Mouse (Mus musculus): ENCODE results near the gene Gm7271.

The Gm7271 gene

DNA sequence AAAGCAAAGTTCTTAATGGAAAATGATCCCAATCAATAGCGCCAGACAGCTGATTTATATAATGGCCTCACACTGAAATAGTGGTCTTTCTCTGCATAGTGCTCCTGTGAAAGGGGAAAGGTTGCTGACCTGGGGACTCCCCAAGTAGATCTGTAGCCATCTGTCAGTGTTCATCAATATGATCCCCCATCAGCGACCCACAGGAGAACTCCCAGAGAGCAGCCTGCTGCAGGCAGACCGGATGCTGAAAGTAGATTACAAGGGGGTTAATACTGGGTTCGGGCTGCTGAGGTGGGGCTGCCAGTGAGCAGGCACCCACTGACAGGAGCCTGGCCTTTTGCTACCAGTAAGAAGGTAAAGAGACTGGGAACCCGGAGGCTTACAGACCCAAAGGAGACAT is at the start of gene Gm7271:
Gm7271 (plus strand) TSS at position 230 of the 400 bp plus-strand sequence.
- DNase-seq (ENCODE audit: inconsistent age in 2 of 2, low spot score in 1 of 2) = no peak

- DNase-seq (ENCODE audit: inconsistent age in 2 of 2, low spot score in 1 of 2) = no peak
Measured at GRCm38 (mm10) chr5:76437100-76437499, 46.7 kb upstream of the Gm7271 start.

- no peak for DNase-seq (ENCODE audit: inconsistent age in 2 of 2, low spot score in 1 of 2)
Measured at GRCm38 (mm10) chr5:76437696-76438095, 46.1 kb upstream of the Gm7271 start.

- peak in 1 of 2 experiments; percentile 44 for DNase-seq (ENCODE audit: inconsistent age in 2 of 2, low spot score in 1 of 2)
Measured at GRCm38 (mm10) chr5:76441431-76441830, 42.4 kb upstream of the Gm7271 start.

- no peak for DNase-seq (ENCODE audit: inconsistent age in 2 of 2, low spot score in 1 of 2)
Measured at GRCm38 (mm10) chr5:76474931-76475330, 8.9 kb upstream of the Gm7271 start.

DNA sequence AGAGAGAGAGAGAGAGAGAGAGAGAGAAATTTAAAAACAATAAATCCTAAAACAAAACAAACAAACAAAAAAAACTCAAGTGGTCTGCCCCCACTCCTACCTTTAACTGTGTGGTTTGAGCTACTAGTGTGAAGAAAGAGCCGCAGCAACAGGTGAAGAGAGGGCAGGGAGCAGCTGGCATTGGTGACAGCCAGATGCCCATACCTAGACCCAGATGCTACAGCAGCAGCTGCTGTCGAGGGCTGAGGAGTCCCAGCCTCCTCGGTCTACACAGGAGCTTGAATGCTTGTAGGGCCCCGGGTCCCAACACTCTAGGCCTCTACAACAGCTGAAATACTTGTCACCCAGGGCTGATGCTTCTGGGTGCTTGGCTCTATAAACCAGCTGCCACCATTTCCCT is 7.0 kb upstream of the Gm7271 start:
- no peak for DNase-seq (ENCODE audit: inconsistent age in 2 of 2, low spot score in 1 of 2)

DNA sequence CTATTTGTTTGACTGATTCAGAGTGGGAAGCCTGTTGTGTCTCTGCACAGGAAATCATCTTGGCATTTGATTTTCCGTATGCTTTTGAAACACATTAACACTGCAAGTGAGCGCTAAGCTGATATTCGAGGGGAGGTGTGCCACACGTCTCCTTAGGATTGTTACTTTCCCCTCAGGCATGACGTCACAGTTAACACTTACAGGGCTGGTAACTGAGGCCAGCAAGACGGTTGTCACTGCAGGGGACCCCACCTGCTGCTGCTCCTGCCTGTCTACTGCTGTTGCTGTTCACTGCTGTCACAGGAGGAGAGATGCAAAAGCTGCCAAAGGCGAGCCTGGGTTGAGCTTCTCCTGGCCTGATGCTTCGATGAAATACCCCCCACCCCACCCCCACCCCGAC is 6.1 kb upstream of the Gm7271 start:
- no peak for DNase-seq (ENCODE audit: inconsistent age in 2 of 2, low spot score in 1 of 2)

- no peak for DNase-seq (ENCODE audit: inconsistent age in 2 of 2, low spot score in 1 of 2)
Measured at GRCm38 (mm10) chr5:76495126-76495525, 11.3 kb downstream of the Gm7271 start.

GRCm38 (mm10) chr5:76522446-76522845 is 38.6 kb downstream of the Gm7271 start:
- no peak for DNase-seq (ENCODE audit: inconsistent age in 2 of 2, low spot score in 1 of 2)

DNA sequence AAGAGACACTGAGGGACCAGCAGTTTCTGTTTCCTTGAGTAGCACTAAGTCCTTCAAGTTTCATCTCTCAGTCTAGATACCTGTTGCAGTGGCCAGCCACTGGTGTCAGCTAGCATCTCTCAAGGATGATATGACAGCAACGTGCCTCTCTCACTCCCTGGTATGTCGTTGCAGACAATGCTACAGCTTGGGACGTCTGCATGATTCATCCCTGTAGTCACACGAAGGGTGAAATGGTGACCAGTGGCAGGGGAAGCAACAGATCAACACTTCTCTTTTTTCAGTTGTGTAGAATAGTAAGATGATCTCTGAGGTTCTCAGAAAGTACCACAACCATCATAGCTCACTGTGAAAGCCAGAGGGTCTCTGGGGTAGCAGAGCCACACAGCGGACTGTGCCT is 40.8 kb downstream of the Gm7271 start:
- peak in 1 of 2 experiments; percentile 77 for DNase-seq (ENCODE audit: inconsistent age in 2 of 2, low spot score in 1 of 2)

- DNase-seq (ENCODE audit: inconsistent age in 2 of 2, low spot score in 1 of 2) = peak in 1 of 2 experiments; percentile 79
Measured at GRCm38 (mm10) chr5:76525066-76525465, 41.2 kb downstream of the Gm7271 start.

GRCm38 (mm10) chr5:76525829-76526228 is 42.0 kb downstream of the Gm7271 start:
- DNase-seq (ENCODE audit: inconsistent age in 2 of 2, low spot score in 1 of 2) = peak in 1 of 2 experiments; percentile 76

DNA sequence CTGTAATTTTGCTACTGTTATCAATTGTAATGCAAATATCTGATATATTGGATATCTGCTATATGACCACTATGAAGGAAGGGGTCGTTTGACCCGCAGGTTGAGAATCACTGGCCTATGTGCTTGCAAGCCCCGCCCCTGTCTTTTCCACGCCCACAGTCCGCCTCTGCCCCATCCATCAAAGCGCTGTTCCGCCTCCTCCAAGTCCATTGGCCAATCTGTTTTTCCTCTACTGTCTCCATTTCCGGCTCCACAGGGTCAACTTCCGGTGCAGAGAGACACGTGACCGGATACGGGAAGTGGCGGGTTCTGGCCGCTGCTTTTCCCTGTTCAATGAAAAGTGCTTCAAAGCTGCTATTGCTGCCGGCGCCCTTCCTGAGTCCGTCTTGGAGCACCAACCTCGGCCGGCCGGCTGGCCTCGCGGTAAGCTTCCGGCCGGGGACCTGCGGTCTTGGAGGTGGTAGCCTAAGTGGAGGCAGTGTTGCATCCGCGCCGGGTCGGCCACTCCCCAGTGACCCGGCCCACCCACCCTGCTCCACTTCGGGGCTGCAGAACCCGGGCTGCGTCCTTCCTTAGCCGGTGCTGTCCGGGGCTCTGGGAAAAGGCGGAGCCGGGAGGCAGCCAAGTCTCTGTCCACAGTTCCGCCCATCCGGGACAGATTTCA is 45.3 kb downstream of the Gm7271 start, which contains the start of gene Exoc1:
Exoc1 (plus strand) TSS at position 272 of the 664 bp plus-strand sequence.
- DNase-seq (ENCODE audit: inconsistent age in 2 of 2, low spot score in 1 of 2) = peak; percentile 96 to 98

DNA sequence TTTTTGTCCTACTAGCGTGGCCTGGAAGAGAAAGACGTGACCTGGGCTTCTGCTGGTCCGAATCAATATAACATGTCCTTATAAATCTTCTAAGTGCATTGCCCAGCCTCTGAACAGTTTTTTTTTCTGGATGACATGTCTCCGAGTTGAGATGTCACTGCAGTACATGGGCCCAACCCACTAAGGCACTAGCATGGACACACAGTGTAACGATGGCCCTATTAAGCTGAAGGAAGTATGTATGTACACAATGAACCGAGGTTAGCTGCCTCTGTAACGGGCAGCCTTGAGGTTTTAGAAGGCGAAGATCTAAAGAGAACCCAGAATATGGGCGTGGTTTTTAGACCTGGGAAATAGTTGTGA is 45.8 kb downstream of the Gm7271 start:
- no peak for DNase-seq (ENCODE audit: inconsistent age in 2 of 2, low spot score in 1 of 2)

DNA sequence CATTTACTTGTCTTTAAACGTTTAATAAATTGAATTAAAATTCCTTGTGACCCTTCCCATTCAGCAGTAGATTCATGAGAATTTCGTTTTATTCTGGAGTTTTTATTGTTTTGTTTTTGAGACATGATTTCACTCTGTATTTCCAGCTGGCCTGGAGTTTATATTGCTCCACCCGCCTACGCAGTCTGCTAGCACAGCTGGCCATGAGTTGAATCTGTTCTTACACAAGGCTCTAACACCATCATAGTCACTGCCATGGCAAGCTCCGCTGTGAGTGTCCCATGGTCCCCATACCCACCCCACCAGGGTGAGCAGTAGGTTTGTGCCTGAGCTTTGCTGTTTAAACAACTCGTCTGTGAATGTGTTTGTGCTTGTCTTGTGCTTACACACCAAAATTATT is 49.3 kb downstream of the Gm7271 start:
- DNase-seq (ENCODE audit: inconsistent age in 2 of 2, low spot score in 1 of 2) = peak in 1 of 2 experiments; percentile 18

GRCm38 (mm10) chr5:76536231-76536630 is 52.4 kb downstream of the Gm7271 start:
- DNase-seq (ENCODE audit: inconsistent age in 2 of 2, low spot score in 1 of 2) = peak; percentile 50 to 78

- DNase-seq (ENCODE audit: inconsistent age in 2 of 2, low spot score in 1 of 2) = no peak
Measured at GRCm38 (mm10) chr5:76537578-76537977, 53.7 kb downstream of the Gm7271 start.

GRCm38 (mm10) chr5:76540181-76540580 is 56.3 kb downstream of the Gm7271 start:
- DNase-seq (ENCODE audit: inconsistent age in 2 of 2, low spot score in 1 of 2) = peak; percentile 76 to 92

DNA sequence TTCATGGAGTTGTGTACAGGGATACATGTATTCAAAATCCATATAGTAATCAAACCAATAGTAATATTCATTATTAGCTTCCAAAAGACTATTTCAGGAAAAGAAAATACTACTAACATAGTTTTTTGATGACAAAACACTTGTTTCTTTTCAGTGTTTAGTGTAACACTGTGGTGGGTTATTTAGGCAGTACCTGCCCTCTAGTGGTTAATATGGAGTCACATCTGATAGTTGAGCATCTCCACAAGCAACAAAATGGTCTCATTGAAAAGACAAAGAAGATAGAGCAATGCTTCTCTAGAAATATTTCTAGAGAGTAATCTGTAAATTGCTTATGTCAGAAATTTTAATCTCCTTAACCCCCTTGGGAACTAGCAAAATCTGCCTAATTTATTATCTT is 57.0 kb downstream of the Gm7271 start:
- DNase-seq (ENCODE audit: inconsistent age in 2 of 2, low spot score in 1 of 2) = peak in 1 of 2 experiments; percentile 58

GRCm38 (mm10) chr5:76543200-76543599 is 59.4 kb downstream of the Gm7271 start:
- DNase-seq (ENCODE audit: inconsistent age in 2 of 2, low spot score in 1 of 2) = no peak

DNA sequence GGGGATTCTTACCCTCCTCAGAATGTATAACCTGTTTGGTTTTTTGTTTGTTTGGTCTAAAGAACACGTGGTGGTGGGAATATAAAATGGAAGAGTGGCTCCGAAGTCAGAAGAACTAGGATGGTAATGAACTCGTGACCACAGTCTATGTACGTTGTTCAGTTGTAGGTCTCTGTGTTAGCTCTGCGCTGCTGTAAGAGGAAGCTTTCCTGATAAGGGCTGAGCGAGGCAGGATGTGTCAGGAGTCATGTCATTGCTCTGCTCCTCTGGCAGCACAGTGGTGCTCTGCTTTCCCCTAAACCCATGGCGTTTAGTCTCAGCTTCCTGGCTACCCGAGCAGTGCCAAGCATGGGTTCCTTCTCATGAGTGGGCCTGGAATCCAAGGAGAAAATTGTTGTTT is 66.6 kb downstream of the Gm7271 start:
- DNase-seq (ENCODE audit: inconsistent age in 2 of 2, low spot score in 1 of 2) = no peak

- DNase-seq (ENCODE audit: inconsistent age in 2 of 2, low spot score in 1 of 2) = peak; percentile 67 to 89
Measured at GRCm38 (mm10) chr5:76565321-76565720, 81.5 kb downstream of the Gm7271 start.

Measured in adrenal gland, adult (tissue).